Mouse (Mus musculus) liver, embryonic 14.5 days (tissue): Measurements from ENCODE around the gene Baz2a.

ENCODE experiments used
- CTCF ChIP-seq: IDR thresholded peaks from 2 replicates; pipeline ENCODE4 v1.5.1; 2016; ENCODE audit warnings: antibody characterized with exemption, low read depth, control low read depth
- EP300 ChIP-seq: IDR thresholded peaks from 2 replicates; pipeline ENCODE4 v1.6.1; 2016; ENCODE audit warnings: antibody characterized with exemption, low read depth

- peak; percentile 74 for TF ChIP-seq CTCF
- no peak for TF ChIP-seq EP300
Measured at GRCm38 (mm10) chr10:128086391-128086790, 5.0 kb upstream of the Baz2a start.
